In the genomic region with DNA sequence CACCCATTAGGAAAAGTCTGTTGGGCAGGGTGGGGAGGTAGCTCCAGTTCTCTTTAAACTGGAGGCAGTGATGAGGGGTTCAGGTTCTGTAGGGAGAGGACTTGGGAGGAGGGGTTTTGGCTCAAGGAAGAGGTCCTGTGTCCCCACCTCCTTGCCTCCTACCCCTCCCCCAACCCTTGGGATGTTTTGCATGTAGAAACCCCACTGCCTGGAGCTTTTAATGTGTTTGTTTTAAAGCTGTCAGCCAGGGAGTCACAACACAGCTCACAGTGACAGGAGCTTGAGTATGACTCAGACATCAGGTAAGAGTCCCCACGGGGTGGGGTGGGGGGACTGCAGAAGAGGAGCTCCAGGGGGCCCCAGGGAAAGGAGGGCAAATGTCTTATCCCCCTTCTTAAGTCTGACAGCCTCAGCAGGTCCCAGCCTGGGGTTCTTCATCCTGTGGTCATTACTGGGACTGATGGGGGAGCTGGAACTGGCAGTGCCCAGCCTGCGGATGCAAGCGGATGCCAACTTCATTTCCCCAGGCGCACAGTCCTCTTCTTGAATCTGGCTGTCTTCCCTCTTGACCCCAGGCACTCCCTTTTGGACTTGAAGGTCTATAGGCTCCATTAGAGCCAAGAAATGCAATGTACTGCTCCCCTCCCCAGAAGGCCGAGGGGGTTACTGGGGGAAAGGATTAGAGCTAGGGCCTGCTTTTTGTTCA, we compare ENCODE assay signal across 15 mouse cellular contexts. TPM values are rescaled to one million over a fixed set of nuclear protein-coding genes. Genes with fewer than 3 reads are reported as not detected.
DNase-seq lines count a peak whose midpoint lies in the region; TF ChIP-seq lines count a peak whose summit lies in the region.
"Had no signal": no experiment of that assay in that cellular context is flagged by ENCODE, and none has a peak within 500 bp of the region (broad histone marks: within the 10 kb centered on the region; RNA-seq: fewer than 3 reads in every experiment).

No protein-coding gene starts in this region.

- peaks cover 9% of the 10 kb centered on the region for H3K9me3 ChIP-seq in CH12.LX (replicated peaks; ENCODE audit: low read length)
- no peaks in the 10 kb centered on the region for H3K9me3 ChIP-seq in E14TG2a.4 (ENCODE audit: low read length)
- H3K9me3 ChIP-seq: heart, embryonic 12.5 days had no signal

- H3K27me3 ChIP-seq in kidney, adult 2 months (replicated peaks; ENCODE audit: control insufficient read depth, insufficient read depth, low read length), result no peaks in the 10 kb centered on the region
- H3K27me3 ChIP-seq in CH12.LX (replicated peaks), result peaks cover 97% of the 10 kb centered on the region
- peaks cover 26% of the 10 kb centered on the region for H3K27me3 ChIP-seq in E14TG2a.4 (ENCODE audit: insufficient read depth, low read length)

- peak overlapping the region; percentile 59 for H3K4me2 ChIP-seq in CH12.LX (ENCODE audit: insufficient read depth, low read depth, poor library complexity, severe bottlenecking)
- H3K4me2 ChIP-seq: heart, embryonic 12.5 days had no signal

- no peaks in the 10 kb centered on the region for H3K79me2 ChIP-seq in CH12.LX (replicated peaks; ENCODE audit: control insufficient read depth, extremely low read depth, insufficient read depth, poor library complexity, severe bottlenecking)

- dilution Hi-C loops in CH12.LX (cut with MboI; ENCODE audit: extremely low pct_ligation_motif_present, extremely low pct_unique_long_range_greater_than_20kb, low sequenced_read_pairs), result no loop called here

- no peak for TF ChIP-seq POLR2A in kidney, adult 2 months (IDR thresholded peaks at IDR 0.05; ENCODE audit: low read depth, low read length)
- TF ChIP-seq POLR2A in CH12.LX (IDR thresholded peaks at IDR 0.05; ENCODE audit: low read depth, low read length), result no peak

- H3K4me1 ChIP-seq in kidney, adult 2 months (ENCODE audit: control insufficient read depth, insufficient read depth, low read length), result peaks cover 54% of the 10 kb centered on the region
- H3K4me1 ChIP-seq in CH12.LX (ENCODE audit: control insufficient read depth in 1 of 2, insufficient read depth in 2 of 2) (peaks cover 18 to 47% of the 10 kb centered on the region in 2 experiments), E14TG2a.4 (replicated peaks; ENCODE audit: low read depth, low read length) (peaks cover 81% of the 10 kb centered on the region)

- no peak for TF ChIP-seq EP300 in CH12.LX (IDR thresholded peaks at IDR 0.05; ENCODE audit: low read length)

- peak; percentile 50 for DNase-seq in kidney, adult 2 months
- no peak for DNase-seq in kidney, postnatal 36 days
- DNase-seq in CH12.LX (ENCODE audit: extremely low read depth), result no peak
- DNase-seq in kidney, postnatal 10 days, result peak; percentile 51
- DNase-seq in right cerebral cortex, adult 18-20 months, result no peak
- DNase-seq in thymus, postnatal 10 days (ENCODE audit: low spot score in 2 of 2), result no peak
- DNase-seq in spleen, postnatal 36 days (ENCODE audit: low spot score in 2 of 2), result no peak
- DNase-seq: adrenal gland, adult 8-10 months; gastrocnemius, postnatal 25 days; layer of hippocampus, postnatal 36 days; spleen, adult 18-20 months had no signal

- H3K4me3 ChIP-seq in kidney, adult 2 months (ENCODE audit: insufficient read depth, low read depth, low read length), result no peak overlapping the region
- H3K4me3 ChIP-seq in CH12.LX (replicated peaks in 1 of 3; ENCODE audit: low read depth in 2 of 3, low read length in 2 of 3, poor library complexity in 1 of 3) (no peak overlapping the region), E14TG2a.4 (replicated peaks; ENCODE audit: low read length) (peak overlapping the region; percentile 5; the same call in 1 of the 2 replicates)
- H3K4me3 ChIP-seq: heart, embryonic 12.5 days; myocyte had no signal

- no peaks in the 10 kb centered on the region for H3K36me3 ChIP-seq in kidney, adult 2 months (ENCODE audit: control insufficient read depth, insufficient read depth, low read length)
- H3K36me3 ChIP-seq in CH12.LX (replicated peaks in 1 of 2; ENCODE audit: control insufficient read depth in 1 of 2, insufficient read depth in 1 of 2, low read length in 1 of 2) (no peaks in the 10 kb centered on the region), E14TG2a.4 (ENCODE audit: insufficient read depth, low read length) (no peaks in the 10 kb centered on the region)
- H3K36me3 ChIP-seq: heart, embryonic 12.5 days had no signal

- H3K27ac ChIP-seq in kidney, adult 2 months (ENCODE audit: insufficient read depth, low read depth, low read length), result peak overlapping the region; percentile 66
- H3K27ac ChIP-seq in CH12.LX (ENCODE audit: insufficient read depth, low read depth), result no peak overlapping the region
- H3K27ac ChIP-seq: macrophage had no signal

- in situ Hi-C loops in CH12.LX (cut with MboI; ENCODE audit: low pct_ligation_motif_present, low pct_unique_long_range_greater_than_20kb, low sequenced_read_pairs), result no loop called here

- TF ChIP-seq RAD21 in CH12.LX (IDR thresholded peaks at IDR 0.05; ENCODE audit: low read depth, low read length), result no peak

- no peak for TF ChIP-seq CTCF in kidney, adult 2 months (conservative IDR thresholded peaks at IDR 0.05; ENCODE audit: insufficient read depth, insufficient read length, low read depth, low read length)
- TF ChIP-seq CTCF in CH12.LX (conservative IDR thresholded peaks at IDR 0.05 in 1 of 2, IDR thresholded peaks at IDR 0.05 in 1 of 2; ENCODE audit: low read depth in 2 of 2, low read length in 2 of 2) (no peak), E14TG2a.4 (conservative IDR thresholded peaks at IDR 0.05; ENCODE audit: low read length) (no peak)

- H3K9ac ChIP-seq in CH12.LX (ENCODE audit: insufficient read depth, low read depth), result no peak overlapping the region
- H3K9ac ChIP-seq: heart, embryonic 12.5 days had no signal

- 24% methylated on average over 5 of the region's 5 CpGs for WGBS in kidney, adult 2 months

TF ChIP-seq in CH12.LX, 34 proteins besides CTCF, POLR2A, EP300 and RAD21:
- TF ChIP-seq JUND (conservative IDR thresholded peaks at IDR 0.05; ENCODE audit: low read depth, low read length), result no peak

RNA-seq across cellular contexts. Expression of a gene that starts 4.8 kb away (rescaled TPM):
- polyA plus RNA-seq in kidney, adult 2 months (2012; rRNA removed), result 39.6 and 40.1 TPM in 2 replicates
- total RNA-seq in CH12.LX (2012; rRNA removed) (0.04 and 0.13 TPM in 2 replicates), CH12.LX (2014; rRNA removed) (not detected in 2 replicates)
- not detected in 2 replicates for polyA plus RNA-seq in CH12.LX (2012; ENCODE audit: insufficient read length, low read depth)
- polyA plus RNA-seq: macrophage had no signal

RNA-seq across cellular contexts. Expression of a gene that starts 24.4 kb away (rescaled TPM):
- polyA plus RNA-seq in kidney, adult 2 months (2012; rRNA removed), result 31.3 and 31.8 TPM in 2 replicates
- total RNA-seq in CH12.LX (2012; rRNA removed) (12.3 and 19.7 TPM in 2 replicates), CH12.LX (2014; rRNA removed) (8.8 and 10.2 TPM in 2 replicates)
- 20.2 and 26.8 TPM in 2 replicates for polyA plus RNA-seq in CH12.LX (2012; ENCODE audit: insufficient read length, low read depth)

Comparison
In these comparisons a context has a peak if more than half of its experiments do, and no peak if none do; other contexts are left out.
1. DNase-seq: peak in kidney, adult 2 months (single experiment) and kidney, postnatal 10 days (single experiment); none in kidney, postnatal 36 days (0 of 2), CH12.LX (single experiment), right cerebral cortex, adult 18-20 months (single experiment), thymus, postnatal 10 days (0 of 2) and spleen, postnatal 36 days (0 of 2).
2. RNA of a gene that starts 4.8 kb away (polyA plus RNA-seq): 39.6 to 40.1 TPM in kidney, adult 2 months; not detected in CH12.LX; every median in the first group is over 10 times any median in the second.